Mouse (Mus musculus) cerebellum, postnatal 25 days (tissue): ENCODE measurements around the gene Pdp2.
"Not testable (repeated sequence)": the region's sequence is repeated elsewhere in the genome, so short reads cannot be mapped to it uniquely, and the experiment has no call there.

Source experiments
- DNase-seq, 2 experiments: peaks; one replicate each; pipeline ENCODE4 v3.0.0; 2021; ENCODE audit warnings: mixed read lengths in 2 of 2

The Pdp2 gene

DNA sequence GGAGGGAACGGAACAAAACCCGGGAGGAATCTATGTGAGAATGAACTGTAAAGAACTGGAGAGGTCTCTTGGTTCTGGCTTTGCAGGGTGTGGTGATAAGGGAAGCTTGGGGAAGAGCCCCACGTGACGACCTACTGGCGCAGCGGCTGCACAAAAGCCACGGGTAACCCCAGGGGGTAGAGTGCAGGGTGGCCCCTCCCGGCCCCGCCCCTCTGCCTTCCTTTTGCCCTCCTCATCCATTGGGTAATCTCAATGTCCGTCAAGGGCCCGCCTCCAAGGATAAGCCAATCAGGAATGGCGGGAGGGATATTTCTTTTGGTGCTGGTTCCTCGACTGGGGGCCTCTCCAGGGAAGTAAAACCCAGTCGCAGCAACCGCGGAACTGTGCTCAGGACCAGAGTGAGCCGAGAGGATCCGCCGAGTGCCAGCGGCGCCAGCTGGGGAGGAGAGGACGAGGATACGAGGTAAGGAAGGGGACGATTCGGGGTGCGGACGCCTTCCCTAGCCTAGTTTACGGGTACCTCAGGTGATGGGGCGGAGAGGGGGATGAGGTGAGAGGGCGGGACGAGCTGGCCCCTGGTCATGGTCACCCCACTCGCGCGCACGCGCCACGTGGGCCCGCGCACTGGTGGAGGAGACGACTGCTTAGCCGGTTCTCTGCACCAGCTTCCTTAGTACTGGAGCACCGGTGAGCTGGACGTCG is at the start of gene Pdp2:
Pdp2 (plus strand) TSS at position 319 of the 702 bp plus-strand sequence.
- peak; percentile 94 for DNase-seq

DNA sequence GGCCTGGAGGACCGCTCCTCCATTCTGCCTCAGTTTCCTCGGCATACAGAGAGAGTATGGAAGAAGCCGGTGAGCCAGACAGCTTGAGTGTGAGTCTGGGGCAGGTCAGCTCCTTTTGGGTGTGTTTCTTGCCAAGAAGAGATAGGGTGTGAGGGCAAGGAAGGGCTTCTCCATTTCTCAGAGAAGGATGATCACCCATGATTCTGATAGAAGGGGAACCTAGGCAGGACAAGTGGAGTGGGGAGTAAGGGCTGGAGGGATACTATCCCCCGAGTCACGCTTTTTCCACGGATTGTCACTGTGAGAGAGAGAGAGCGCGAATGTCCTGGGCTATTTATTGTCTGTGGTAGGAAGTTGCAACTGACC is 49.8 kb upstream of the Pdp2 start:
- no peak for DNase-seq

DNA sequence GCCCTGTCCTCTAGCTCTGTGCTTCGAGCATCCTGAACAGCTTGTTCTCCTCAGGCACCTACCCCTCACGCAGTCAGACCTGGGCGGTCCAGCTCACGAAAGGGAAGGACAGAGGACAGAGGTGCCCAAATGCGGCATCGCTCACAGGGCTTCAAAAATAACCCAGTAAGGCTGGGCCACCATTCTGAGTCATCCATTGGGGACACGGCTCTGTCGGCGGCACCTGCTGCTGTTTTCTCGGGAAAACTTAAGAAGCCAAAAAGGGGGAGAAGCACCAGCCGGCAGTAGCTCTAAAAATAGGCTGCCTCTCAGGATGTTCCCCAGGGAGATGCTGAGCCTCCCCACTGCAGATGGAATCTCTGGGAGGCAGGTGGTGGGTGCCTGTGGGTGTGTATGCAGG is 49.1 kb upstream of the Pdp2 start:
- peak; percentile 60 to 61 for DNase-seq

DNA sequence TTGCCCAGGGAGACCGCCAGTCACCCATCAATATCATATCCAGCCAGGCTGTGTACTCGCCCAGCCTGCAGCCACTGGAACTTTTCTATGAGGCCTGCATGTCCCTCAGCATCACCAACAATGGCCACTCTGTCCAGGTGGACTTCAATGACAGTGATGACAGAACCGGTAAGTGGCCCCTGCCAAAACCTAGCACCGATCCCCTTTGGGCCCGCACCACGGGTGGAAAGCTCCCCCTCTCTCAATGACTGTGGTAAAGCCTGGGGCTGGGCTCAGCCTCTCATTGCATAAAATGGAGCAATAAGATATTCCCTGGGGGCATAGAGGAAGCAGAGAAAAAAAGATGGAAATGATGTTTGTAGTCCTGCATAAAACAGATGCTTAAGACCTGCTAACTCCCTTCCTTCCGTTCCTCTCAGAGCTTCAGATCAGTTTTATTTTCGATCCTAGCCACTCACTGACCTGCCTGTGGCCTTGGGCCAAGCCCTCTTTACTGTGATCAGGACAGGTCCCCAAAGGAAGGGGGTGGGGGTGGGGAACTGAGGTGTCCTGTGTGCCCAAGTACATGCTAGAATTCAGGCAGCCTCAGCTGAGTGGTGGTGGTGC is 47.7 kb upstream of the Pdp2 start:
- DNase-seq: no peak

DNA sequence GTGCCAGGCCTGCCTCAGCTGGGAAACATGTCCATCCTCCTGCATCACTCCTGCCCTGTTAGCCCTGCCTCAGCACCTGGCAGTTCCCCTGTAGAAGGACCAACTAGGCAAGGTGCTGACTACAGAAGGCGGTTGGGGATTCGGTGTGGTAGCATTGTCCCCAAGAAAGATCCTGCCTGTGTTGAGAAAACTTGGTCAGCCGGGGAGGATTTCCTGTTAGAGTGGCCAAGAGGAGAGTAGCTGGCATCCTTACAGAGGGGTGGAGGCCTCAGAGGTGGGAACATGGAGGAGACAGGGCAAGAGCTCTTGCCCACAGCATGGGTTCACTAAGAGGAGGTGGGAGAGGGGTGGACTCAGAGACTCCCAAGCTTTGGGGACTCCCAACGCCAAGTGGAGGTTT is 36.1 kb upstream of the Pdp2 start:
- no peak for DNase-seq

DNA sequence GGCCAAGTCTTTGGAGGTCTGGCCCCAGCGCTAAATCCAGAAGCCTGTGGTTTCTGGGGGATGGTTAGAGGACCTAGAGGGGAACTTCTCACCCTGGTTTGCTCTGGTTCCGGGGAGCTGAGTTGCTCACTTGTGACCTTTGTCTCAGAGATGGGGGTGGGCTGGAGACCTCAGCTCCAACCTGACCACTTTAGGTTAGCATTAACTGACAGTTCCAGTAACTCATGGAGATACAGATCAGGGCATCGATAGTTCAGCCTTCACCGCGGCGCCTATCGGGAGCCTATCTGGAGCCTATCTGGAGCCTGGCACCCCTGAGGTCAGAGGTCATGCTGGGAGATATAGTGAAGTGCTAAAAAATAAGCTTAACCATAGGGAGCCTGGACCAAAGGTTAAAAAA is 34.0 kb upstream of the Pdp2 start:
- DNase-seq: no peak

DNA sequence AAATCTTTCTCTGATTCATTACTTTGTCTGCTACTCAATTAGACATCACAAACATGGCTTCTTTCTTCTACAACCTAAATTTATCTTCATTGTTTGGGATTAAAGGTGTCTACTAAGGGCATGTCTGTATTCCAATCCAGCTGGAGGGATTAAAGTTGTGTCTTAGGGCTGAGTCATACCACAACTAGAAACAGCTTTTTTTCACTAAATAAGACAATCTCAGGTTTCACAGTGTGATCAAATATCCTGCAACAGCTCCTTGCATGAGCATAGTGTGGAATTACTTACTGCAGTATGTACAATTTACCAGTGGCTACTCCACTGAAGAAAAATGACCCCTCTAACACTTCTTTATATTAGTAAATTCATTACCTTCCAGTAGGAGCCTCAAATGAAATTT is 30.5 kb upstream of the Pdp2 start:
- DNase-seq: no peak

DNA sequence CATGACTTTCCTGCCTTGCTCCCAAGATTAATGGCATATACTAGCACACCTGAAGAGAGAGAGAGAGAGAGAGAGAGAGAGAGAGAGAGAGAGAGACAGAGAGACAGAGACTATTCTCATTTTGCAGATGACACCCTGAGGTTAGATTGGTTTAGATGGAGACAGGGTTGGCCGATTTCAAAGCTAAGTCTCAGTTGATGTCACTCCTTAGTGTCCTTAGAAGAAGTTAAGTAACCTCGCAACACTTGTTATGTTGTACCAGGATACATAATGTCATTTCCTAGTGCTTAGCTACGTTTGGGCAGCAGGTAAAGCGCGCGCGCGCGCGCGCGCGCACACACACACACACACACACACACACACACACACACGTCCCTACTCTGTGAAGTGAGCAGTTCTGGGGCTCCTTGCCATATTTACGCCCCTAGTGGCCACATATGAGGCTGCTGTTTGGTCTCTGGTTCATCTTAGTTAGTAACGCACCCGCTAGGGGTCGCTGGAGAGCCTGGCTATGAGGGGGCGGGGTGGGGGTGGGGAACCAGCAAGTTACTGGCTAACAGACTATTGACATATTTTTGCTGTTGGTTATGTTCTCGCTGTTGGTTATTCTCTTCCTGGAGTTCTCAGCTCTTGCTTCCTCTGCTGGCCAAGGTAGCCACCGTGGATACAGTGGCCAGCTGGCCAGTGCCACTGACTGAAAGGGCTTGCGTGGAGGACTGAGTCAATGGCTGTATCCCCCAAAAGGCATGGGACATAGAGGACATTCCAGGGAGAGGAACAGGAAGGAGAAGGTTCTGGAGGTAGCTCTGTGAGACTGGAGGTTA is 26.4 kb upstream of the Pdp2 start:
- peak; percentile 87 to 93 for DNase-seq

DNA sequence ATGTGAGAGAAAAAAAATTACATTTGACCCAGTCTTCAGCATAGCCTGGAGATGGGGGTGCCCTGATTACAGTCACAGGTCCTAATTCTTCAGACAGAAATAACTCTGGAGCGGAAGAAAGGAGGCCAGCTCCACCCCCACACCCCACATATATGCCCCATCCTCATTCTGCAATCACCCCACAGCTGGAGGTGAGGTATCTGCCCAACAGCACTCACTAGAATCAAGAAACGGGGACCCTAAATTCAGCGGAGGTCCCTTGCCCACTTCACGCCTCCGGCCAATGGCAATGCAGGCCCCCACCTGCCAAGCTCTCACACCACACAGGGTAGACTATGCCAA is 25.8 kb upstream of the Pdp2 start:
- DNase-seq: peak; percentile 16 to 18

DNA sequence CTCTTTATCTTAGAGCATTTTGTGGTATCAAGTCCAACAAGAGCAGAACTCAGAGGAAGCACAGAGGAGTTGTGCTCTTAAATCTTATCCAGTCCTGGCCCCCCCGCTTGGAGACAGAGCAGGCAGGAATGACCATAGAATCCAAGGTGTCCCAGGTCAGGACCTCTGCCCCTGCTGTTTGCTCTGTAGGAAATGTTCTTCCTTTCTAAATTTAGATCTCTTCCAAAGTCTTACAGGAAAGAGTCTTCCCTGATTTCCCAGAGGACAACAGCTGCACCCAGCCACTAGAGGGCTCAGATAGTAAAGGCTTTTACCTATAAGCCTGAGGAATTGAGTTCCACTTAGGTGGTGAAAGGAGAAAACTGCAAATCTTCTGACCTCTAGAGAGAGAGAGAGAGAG is 21.7 kb upstream of the Pdp2 start:
- DNase-seq: no peak

DNA sequence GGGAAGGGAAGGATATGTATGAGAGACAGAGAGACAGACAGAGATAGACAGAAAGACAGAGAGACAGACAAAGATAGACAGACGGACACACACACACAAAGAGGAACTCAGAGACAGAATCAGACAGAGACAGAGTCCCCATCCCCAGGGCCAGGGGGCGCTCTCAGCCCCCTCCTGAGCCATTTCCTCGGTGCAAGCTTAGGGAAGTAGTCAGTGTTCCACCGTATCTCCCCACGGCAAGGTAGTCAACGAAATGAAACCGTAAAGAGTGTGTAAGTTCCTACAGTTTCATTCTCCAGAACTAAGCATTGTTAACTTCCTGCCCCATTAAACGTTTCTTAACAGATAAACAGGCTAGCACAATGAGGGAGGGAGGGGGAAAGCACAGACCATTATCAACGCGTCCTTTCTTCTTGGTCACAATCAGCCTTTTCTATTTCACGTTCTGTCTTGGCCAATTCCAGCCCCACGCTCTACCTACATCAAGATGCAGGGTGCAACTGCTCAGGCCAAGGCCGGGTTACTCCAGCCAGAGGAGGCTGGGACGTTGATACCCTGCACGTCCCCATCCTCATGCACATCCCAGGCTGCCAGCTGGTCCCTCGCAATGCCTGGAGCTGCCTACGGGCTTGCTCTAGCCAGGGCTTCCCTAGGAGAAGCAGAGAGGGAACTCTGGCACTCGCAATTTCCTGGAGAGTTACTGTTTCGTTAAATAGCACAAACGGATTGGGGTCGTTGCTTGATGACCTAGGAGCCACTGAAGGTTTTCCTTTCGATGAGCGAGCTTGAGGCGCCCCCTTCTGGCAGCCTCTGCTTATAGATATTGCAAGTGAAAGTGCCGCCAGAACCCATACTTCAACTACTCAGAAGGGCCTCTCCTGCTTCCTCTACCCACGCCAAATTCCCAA is 20.6 kb upstream of the Pdp2 start:
- DNase-seq: peak; percentile 91 to 94

DNA sequence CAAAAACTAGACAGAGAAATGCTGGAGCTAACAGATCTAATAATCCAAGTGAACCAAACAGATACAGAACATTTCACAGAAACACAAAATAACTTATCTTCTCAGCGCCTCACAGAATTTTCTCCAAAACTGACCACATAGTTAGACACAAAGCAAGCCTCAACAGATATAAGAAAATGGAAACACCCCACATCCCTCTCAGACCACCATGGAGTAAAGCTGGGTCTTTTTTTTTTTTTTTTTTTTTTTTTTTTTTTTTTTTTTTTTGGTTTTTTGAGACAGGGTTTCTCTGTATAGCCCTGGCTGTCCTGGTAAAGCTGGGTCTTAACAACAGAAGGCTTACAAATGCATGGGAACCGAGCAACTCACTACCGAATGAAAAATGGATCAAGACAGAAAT is 14.4 kb upstream of the Pdp2 start:
- DNase-seq: no peak

DNA sequence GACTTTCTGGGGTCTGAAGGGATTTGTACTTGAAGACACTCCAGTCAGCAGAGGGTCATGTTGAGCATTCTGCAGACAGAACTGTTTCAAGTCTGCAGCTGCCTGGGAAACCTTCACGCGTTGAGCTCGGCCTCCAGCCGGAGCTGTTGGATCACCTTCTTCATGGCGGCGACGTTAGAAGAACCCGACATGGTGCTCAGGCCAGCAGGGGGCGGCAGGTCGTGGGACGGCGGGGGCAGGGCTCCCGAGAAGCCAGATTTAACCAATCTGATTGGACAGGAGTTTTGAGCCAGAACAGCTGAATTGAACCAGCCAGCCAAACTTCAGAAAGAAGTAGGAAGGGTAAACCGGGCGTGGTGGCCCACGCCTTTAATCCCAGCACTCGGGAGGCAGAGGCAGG is 13.6 kb upstream of the Pdp2 start:
- not testable (repeated sequence) for DNase-seq

DNA sequence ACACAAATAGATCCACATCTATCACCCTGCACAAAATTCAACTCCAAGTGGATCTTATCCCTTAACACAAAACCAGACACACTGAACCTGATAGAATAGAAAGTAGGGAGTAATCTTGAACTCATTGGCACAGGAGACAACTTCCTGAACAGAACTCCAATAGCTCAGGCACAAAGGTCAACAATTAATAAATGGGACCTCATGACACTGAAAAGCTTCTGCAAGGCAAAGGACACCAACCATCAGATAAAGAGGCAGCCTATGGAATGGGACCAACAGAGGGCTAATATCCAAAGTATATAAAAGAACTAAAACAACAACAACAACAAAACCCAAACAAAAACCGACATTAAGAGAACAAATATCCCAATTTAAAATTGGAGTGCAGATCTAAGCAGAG is 6.7 kb upstream of the Pdp2 start:
- no peak for DNase-seq

DNA sequence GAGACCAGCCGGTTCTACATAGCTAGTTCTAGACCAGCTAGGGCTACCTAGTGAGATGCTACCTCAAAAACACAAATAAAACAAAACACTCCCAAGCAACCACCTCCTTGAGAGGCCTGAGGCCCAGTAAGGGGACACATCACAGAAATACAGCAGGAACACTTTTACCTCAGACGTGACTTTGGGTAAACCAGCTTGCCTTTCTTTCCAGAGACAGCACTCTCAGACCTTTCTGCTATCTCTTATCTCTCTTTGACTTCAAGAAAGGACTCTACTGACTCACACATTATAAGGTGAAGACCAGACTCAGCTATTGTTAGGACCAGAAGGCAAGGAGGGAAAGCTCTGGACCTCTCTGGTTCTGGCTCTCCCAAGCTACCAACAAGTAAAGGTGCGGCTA is 967 bp upstream of the Pdp2 start:
- no peak for DNase-seq

DNA sequence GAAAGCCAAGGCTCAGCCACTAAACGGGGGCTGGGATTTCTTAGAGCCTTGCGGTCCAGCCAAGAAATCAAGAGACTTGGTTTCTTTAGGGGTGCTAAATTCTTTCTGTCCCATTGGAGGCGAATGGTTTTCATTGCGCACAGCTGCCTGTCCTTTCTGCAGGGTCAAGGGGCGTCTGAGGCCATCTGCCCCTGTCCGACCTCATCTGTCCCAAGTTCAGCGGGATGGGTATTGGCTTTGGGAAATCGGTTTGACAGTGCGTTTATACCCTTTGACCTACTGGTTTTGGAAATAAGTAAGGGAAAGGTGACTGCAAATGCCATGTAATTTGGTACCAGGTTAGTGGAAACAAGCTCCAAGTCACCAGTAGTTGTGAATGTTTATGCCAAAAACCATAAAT is 605 bp downstream of the Pdp2 start:
- DNase-seq: no peak

DNA sequence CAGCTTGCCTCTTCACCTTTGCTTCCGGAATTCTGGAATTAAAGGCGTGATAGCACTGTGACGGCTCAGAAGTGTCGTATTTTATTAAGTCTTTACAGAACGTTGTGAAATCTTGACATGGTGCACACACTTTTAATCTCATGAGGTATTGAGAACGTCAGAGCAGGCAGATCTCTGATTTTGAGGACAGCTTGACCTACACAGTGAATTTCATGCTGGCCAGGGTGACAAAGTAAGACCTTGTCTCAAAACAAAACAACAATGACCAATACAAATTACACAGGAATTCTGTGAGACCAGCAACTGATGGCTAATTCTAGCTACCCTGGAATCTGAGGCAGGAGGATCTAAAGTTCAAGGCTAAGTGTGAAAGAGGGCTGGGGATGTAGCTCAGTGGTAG is 1.3 kb downstream of the Pdp2 start:
- no peak for DNase-seq

DNA sequence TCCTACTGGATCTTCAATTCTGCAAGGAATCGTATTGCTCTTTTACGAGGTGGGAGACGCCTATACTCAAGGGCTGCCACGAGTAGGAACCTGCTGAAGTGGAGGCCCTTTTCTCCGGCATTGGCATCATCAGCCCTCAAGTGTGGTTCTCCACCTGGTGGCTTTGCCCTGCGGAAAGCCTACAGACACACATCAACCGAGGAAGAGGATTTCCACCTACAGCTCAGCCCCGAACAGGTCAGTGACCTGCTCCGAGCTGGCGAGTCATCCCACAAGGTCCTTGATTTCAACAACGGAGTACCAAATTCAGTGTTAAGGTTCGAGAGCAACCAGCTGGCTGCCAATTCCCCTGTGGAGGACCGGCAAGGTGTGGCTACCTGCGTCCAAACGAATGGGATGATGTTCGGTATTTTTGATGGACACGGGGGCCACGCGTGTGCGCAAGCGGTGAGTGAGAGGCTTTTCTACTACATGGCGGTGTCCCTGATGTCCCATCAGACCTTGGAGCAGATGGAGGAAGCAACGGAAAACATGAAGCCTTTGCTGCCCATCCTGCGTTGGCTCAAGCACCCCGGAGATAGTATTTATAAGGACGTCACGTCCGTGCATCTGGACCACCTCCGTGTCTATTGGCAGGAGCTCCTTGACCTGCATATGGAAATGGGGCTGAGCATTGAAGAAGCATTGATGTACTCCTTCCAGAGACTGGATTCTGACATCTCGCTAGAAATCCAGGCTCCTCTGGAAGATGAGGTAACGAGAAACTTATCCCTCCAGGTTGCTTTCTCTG is 2.5 kb downstream of the Pdp2 start:
- DNase-seq: no peak

DNA sequence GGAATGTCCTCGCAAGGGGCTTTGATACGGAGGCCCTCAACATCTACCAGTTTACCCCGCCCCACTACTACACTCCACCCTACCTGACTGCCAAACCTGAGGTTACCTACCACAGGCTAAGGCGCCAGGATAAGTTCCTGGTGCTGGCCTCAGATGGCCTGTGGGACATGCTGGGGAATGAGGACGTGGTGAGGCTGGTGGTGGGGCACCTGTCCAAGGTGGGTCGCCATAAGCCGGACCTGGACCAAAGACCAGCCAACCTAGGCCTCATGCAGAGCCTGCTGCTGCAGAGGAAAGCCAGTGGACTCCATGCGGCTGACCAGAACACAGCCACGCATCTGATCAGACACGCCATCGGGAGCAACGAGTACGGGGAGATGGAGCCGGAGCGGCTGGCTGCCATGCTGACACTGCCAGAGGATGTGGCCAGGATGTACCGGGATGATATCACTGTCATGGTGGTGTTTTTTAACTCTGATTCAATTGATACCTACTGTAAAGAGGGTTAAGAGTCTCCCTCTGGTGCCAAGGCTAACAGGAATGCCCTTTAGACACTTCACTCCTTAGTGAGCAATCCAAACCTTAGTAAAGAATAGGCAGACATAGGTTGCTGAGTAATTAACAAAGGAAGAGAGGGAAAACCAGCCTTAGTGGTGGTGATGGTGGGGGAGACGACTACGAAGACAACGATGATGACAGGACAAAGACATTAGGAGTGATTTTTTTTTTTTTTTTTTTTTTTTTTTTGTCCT is 3.5 kb downstream of the Pdp2 start:
- no peak for DNase-seq

DNA sequence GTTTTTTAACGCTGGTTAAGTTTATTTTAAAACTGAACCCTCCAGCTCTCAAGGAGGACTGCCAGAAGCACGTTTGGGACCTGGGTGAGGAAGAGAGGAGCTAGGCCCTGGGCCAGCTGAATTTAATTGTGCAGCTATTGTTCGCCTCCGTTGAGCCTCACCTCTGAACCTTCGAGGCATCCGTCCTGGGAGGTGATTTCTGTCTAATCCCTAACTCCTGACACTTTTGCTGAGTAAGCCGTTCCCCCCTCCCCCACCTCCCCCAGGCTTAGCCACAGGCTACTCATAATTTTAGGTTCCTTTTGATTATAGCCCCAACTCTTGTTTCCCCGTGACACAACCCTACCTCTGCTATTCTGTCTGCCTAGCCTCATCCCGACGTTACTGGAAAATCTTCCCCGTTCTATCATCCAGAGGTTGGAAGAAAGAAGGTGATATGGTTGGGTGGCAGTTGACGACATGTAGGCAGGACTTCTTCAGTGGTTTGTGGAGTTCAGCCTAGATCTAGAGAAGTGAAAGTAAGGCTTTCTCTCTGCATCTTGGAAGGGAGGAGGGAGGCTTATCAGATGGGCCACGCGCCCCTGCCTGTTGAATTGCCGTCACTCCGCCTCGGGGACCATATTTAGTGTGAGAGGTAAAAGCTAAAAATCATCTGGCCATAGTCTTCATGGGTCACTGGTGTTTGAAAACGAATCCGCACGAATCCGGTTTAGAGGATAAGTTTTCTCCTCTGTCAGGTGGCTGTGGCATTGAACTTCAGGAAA is 4.7 kb downstream of the Pdp2 start:
- no peak for DNase-seq

DNA sequence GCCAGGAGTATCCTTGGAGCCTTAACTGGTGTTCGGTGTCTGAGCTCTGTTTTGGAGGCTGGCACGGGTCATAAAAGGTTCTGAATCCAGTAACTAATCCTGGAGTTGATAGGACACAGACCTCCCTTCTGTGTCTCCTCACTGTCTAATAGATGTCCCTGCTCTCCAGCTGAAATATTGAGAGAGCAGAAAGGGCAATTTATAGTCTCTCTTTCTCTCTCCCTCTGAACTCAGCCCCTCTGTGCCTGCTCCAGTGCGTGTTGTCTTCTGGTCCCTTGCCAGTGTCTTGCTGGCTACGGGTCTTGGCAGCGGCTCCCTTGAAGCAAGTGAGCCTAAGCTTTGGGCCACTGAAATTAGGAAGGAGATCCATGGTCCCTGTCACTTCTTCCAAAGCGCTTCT is 6.4 kb downstream of the Pdp2 start:
- DNase-seq: peak in 1 of 2 experiments; percentile 31
